Mouse (Mus musculus) kidney, postnatal 14 days (tissue): Measurements from ENCODE around the gene Cdh16.

ENCODE experiments used
- DNase-seq: peaks from one replicate; pipeline ENCODE4 v3.0.0; 2022; ENCODE audit warnings: mixed read lengths

Cdh16 gene

DNA sequence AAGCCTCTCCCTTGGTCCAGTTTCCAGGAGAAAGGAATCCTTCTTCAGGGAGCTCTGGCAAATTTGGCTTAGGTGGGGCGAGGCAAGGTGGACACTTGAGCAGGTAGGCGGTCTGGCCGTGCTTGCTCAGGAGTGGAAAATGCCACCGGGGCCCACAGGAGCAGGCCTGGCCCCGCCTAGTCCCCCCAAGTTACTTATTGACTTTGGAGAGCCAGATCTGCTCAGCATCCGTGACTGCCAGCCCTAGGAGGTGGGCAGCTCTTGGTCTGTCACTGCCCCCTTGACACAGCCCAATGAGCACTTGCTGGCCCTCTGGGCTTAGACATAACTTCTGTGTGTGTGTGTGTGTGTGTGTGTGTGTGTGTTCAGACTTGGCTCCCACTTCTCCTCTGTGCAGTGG, at the start of gene Cdh16:
Gene Cdh16, minus strand, starts transcription at position 236 of the 400 bp plus-strand sequence.
- DNase-seq: peak; percentile 95

DNA sequence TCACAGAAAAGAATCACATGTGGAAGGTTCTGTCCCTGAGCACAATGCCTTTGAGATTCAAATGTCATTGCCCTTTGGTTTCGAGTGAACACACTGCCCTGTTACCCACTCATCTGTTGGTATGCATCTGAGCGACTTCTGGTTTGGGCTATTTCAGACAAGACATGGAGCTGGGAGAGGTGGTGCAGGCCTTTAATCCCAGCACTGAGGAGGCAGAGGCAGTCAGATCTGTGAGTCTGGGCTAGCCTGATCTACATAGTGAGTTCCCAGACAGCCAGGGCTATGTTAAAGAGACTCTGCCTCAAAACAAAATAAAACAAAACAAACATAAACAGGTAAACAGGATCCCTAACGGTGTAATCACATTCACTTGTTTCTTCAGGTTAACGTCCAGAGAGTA, 31.4 kb upstream of the Cdh16 start:
- no peak for DNase-seq

GRCm38 (mm10) chr8:104654984-104655383, 30.8 kb upstream of the Cdh16 start:
- peak; percentile 88 for DNase-seq

DNA sequence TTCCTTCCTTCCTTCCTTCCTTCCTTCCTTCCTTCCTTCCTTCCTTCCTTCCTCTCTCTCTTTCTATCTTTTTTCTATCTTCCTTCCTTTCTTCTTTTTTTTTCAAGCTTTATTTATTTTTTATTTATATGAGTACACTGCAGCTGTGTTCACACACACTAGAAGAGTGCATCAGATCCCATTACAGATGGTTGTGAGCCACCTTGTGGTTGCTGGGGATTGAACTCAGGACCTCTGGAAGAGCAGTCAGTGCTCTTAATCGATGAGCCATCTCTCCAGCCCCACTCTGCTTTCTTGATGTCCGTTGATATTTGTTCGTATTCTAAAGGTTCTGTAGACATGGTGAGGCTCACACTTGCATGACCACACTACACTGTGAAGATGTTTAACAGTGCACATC, 20.0 kb upstream of the Cdh16 start:
- peak; percentile 2 for DNase-seq

DNA sequence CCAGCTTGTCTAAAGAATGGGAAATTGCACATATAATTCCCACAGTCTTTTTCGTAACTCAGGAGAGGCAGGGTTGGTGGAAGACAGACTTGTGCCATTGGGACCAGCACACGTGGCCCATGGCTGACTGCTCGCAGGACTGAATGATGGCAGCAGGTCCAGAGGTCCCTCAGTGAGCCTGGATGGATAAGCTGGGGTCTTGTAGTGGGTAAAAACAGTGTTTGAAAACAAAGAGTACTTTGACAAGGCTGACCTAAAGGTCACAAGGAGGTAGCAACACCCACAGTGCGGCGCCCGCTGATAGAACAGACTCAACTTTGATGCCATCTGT, 18.1 kb upstream of the Cdh16 start:
- DNase-seq: no peak

- DNase-seq: peak; percentile 92
Measured at GRCm38 (mm10) chr8:104641426-104642323, 17.5 kb upstream of the Cdh16 start, which contains the start of gene Ciao2b. TSS of gene Ciao2b (minus strand) at chr8:104641965.

DNA sequence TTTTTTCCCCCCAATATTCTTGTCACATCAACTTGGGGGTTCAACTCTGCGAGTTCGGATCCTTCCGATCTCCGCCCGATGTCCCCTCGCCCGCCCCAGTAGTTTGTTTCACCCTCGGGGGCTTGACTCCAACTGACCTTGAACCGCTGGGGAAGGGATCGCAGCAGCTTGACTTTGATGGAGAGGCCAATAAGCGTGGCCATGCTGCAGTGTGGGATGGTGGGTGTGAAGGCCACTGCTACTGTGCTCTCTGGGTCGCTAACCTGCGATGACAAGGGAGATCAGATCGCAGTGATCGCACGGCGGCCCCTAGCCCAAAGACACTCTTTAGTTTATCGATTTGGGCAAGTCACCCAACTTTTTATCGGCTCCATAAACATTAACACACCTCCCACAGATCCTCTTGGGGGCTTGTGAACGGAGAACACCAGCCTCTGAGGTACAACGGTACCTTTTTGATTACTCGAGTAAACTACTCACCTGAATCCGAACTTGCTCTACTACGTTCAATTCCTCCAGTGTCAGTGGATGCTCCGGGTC, 16.7 kb upstream of the Cdh16 start:
- DNase-seq: peak; percentile 6

DNA sequence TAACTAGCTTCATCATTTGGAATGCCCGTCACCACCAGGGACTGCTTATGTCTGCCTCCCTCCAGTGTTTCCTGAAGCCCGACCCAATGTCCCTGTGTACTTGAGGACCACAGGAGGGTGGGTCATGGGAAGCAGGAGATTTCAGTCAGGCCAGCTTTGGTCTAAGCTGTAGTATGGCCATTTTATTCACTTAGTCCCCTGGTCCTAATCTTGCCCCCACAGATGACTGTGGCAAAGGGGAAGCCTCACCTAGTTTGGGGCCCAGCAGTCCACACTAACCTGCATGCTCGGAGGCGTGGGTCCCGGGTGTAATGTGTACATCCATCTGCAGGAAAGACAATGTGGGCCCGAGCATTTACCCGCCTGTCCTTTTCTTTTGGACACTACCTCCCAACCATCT, 16.0 kb upstream of the Cdh16 start:
- no peak for DNase-seq

GRCm38 (mm10) chr8:104638010-104638409, 13.8 kb upstream of the Cdh16 start:
- no peak for DNase-seq

DNA sequence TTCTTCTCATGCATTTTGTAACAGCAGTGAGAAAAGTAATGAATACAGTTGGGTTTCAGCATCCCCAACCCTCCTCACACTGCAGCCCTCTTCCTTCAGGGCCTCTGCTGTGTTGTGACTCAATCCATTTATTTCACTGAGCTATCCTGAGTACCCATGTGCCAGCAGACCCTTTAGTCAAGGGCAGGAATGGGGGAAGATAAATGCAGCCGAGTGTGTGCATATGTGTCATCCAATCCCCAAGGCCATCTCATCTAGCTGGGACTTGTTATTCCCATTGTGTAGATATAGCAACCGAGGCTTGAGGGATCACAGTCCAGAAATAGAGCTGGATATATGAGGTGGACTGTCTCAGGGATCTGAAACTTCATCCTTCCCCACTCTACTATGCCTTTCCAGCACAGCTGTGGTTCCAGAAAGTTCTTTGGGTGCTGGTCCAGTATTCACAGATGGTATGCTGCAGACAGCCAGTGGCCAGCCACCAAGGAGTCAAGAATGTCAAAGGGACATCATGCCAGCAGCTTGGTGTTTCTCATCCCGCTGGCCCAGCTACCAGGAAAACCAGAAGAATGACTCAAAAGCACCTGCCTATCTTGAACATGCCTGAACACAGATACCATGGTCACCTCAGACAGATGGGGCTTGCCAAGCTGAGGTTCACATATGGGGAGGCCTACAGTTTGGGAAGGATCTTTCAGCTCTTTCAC, 11.0 kb upstream of the Cdh16 start:
- no peak for DNase-seq

DNA sequence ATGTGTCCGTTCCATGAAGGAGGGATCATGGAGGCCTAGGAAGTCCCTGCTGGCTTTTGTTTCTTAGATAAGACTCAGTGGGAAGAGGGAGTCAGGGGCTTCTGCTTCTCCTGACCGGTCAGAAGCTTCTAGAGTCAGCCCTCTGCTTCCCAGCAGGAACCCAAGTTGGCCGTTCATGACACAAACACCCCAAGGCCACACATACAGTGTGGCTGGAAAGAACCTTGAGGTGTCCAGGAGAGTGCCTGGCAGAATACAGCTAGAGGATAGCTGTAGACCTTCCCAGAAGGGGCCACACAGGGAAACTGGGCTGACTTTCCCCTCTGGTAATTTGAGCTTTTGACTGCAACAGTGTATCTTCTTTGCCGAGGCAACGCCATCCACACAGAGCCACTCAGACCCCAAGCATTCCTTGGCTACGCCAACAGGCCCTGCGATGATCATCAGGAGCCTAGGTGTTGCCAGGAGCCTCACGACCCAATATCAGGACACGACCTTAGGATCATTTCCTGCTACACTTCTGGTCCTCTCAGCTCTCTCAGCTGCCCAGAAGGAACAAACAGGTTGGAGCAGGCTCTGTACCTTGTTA, 9.1 kb upstream of the Cdh16 start:
- no peak for DNase-seq

DNA sequence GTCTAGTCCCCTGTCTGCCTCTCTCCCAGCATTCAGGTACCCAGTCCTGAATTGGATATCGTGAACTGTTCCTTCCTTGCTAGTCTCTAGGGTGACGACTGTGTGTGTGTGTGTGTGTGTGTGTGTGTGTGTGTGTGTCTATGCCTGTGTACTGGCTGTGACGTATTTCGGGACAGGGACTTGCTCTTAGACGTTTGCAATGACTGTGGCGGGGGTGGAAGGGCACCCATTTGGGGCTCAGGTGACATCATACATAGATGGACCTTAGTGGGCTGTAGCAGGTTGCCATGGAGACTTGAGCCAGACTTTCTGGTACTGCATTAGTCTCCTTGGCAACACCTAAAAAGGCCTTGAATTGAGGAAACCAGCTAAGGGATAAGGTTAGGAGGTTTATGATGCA, 8.3 kb upstream of the Cdh16 start:
- no peak for DNase-seq

GRCm38 (mm10) chr8:104631975-104632374, 7.8 kb upstream of the Cdh16 start:
- no peak for DNase-seq

DNA sequence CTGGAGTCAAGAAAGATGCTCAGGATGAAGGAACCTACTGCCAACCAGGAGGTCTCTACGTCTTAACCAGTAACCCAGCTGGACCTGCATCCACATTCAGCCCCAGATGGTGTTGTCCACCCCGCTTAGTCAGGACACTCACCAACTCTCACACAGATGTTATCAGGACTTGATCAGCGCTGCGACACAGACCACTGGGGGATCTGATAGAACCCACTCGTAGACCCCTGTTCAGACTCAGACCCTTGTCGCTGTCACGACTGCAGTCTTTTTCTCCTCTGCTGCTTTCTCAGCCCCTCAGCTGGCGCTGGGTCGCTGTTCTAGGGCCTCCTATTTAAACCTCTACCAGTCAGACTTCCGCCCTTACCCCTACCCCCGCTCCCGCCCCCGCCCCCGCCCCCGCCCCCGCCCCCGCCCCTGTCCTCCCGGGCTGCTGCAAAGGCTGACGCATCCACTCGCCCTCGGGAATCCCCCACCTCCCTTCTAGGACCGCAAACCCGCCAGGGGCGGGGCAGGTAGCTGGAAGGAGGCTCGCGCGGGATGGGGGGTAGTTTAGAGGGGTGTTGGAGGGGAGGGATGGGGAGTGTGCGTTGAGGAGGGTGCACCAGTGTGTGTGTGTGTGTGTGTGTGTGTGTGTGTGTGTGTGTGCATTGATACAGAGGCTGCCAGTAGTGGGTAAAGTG, 6.9 kb upstream of the Cdh16 start, which contains the start of gene Rrad:
Gene Rrad, minus strand, starts transcription at position 347 of the 683 bp plus-strand sequence.
- DNase-seq: peak; percentile 67

GRCm38 (mm10) chr8:104630574-104630973, 6.4 kb upstream of the Cdh16 start:
- no peak for DNase-seq

GRCm38 (mm10) chr8:104630111-104630479, 5.9 kb upstream of the Cdh16 start:
- DNase-seq: no peak

DNA sequence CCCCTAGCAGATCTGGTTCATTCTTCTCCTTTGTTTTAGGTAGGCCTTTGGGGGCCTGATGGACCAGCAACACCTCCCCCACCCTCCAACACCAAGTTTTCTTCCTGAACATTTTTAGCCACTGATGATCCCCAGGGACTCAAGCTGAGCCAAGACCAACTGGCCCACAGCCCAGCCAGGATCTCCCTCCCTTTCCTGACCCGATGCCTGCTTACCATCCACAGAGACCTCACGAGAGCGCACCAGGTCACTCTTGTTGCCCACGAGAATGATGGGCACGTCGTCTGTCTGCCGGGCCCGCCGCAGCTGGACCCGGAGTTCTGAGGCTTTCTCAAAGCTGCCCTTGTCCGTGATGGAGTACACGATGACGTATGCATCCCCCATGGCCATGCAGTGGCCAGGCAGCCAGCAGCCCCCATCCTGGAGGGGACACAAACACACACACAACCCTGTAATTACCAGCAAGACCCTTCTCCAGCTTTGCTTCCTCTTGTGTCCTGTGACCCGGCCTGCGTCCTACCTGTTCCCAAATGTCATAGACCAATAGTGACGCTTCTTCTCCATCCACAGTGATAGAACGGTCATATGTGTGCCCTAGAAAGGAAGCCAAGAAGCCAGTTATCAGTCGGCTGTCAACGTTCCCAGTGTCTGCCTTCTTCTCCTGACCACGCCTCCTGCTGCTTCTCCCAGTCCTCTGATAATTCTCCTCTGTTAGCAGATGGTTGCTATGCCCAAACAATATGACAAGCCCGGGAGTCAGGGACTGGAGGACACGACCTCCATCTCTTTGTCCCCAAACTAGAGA, 5.3 kb upstream of the Cdh16 start:
- peak; percentile 73 for DNase-seq

DNA sequence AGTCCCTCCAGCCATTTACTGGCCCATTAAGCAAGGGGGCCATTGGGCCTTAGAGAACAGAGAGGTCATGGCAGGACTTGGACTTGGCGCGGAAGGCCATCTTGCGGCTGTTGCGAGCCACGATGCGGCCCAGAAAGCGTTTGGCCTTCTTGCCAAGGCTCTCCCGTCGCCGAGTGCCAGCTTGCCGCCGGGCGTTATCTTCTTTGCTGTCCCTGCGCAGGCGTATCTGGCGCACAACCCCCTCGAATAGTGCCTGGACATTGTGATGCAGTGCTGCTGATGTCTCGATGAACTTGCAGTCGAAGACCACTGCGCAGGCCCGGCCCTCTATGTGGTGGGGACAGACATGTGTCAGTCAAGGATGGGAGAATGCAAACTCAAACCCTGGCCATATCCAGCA, 4.2 kb upstream of the Cdh16 start:
- DNase-seq: no peak

DNA sequence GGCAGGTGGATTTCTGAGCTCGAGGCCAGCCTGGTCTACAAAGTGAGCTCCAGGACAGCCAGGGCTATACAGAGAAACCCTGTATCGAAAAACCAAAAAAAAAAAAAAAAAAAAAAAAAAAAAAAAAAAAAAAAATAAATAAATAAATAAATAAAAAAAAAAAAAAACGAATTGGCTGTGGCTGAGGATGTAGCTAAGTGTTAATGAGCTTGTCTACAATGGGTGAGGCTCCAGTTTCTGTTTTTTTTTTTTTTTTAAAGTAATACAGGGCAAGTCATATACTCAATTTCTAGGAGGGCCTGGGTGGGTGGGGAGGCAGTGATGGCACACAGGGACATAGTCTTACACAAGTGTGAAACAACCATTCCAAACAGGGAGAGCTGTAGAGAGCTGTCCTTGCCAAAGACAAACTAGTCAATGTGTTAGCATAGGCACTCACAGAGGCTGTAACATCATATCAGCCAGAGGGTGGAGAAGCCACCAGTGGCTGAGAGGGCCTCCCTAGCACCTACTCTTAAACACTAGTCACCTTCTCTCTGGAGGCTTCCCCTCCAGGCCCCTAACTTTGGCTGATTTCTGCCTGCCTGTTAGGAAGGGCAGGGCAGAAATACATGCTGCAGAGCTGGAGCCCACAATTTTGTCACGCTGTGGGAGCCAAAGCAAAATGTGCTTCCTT, 3.0 kb upstream of the Cdh16 start:
- no peak for DNase-seq

GRCm38 (mm10) chr8:104620765-104621164, 3.4 kb downstream of the Cdh16 start:
- DNase-seq: no peak

DNA sequence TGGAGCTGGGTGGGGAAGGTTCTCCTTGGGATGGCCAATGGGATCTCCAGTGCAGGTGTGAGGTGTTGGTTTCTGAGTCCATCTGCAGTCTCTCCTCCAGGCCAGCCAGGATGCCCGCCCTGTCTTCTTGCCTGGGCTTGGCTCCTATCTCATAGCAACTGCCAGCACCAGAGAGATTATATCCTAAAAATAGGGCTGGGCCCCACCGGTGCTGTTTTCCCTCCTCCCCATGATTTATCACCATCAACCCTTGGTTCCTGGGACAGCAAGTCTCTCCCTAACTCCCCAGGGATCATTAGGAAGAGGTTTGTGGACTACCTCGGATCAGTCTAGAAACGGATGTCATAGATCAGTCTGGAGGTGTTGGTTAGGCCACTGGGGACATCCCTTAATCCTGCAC, 11.1 kb downstream of the Cdh16 start:
- DNase-seq: no peak
